Mouse (Mus musculus) kidney, postnatal 14 days (tissue): ENCODE measurements around the gene Them4.

Experiments
- DNase-seq: peaks from one replicate; pipeline ENCODE4 v3.0.0; 2022; ENCODE audit warnings: mixed read lengths

Them4 gene

GRCm38 (mm10) chr3:94369709-94370108, 59.8 kb downstream of the Them4 start:
- DNase-seq, result no peak

- DNase-seq, result peak; percentile 95
These were observed 61.7 kb downstream of the Them4 start for GRCm38 (mm10) chr3:94371637-94372036.

- no peak for DNase-seq
These were observed 62.1 kb downstream of the Them4 start for GRCm38 (mm10) chr3:94372038-94372437.

GRCm38 (mm10) chr3:94372641-94373040, 62.8 kb downstream of the Them4 start, which contains the start of gene Rorc:
Rorc (plus strand) TSS chr3:94372794.
- peak; percentile 86 for DNase-seq

GRCm38 (mm10) chr3:94373090-94373489, 63.2 kb downstream of the Them4 start:
- DNase-seq, result peak; percentile 51

GRCm38 (mm10) chr3:94373597-94374011, 63.7 kb downstream of the Them4 start:
- DNase-seq, result peak; percentile 83

- DNase-seq, result peak; percentile 83
These were observed 64.7 kb downstream of the Them4 start for GRCm38 (mm10) chr3:94374636-94375035.

GRCm38 (mm10) chr3:94375146-94375545, 65.3 kb downstream of the Them4 start:
- no peak for DNase-seq

- no peak for DNase-seq
These were observed 66.0 kb downstream of the Them4 start for GRCm38 (mm10) chr3:94375861-94376260.

- DNase-seq, result no peak
These were observed 67.4 kb downstream of the Them4 start for GRCm38 (mm10) chr3:94377028-94377923.

GRCm38 (mm10) chr3:94379831-94380510, 70.1 kb downstream of the Them4 start:
- no peak for DNase-seq
